Mouse (Mus musculus) midbrain, postnatal 0 days (tissue): ENCODE results near the gene Sorcs1. TPM values are rescaled to one million over a fixed set of nuclear protein-coding genes. Genes with fewer than 3 reads are reported as not detected.

Experiments
- ATAC-seq: fragments of 200-750 bp; cut with Nextera tagmentation; 2 replicates; pipeline ENCODE4 v1.8.0; 2017; ENCODE audit warnings: moderate number of reproducible peaks, mild to moderate bottlenecking, moderate TSS enrichment, moderate library complexity; ENCODE audit not compliant: low FRiP score
- DNase-seq: peaks from one replicate; pipeline ENCODE4 v3.0.0-alpha.2; 2015; ENCODE audit warnings: low spot score
- H3K27ac ChIP-seq: fragments of 300-500 bp; sonication (generic); 2 replicates; pipeline ENCODE4 v1.5.1; 2014; ENCODE audit warnings: low read depth, mild to moderate bottlenecking, low read length, mixed read lengths
- H3K27me3 ChIP-seq: fragments of 300-500 bp; sonication (generic); 2 replicates; pipeline ENCODE4 v1.6.1; 2014; ENCODE audit warnings: low read length, control low read depth, mixed read lengths; ENCODE audit not compliant: insufficient read depth
- H3K36me3 ChIP-seq: fragments of 300-500 bp; sonication (generic); 2 replicates; pipeline ENCODE4 v1.6.1; 2014; ENCODE audit warnings: low read length, control low read depth, mixed read lengths; ENCODE audit not compliant: insufficient read depth
- H3K4me1 ChIP-seq: fragments of 300-500 bp; sonication (generic); 2 replicates; pipeline ENCODE4 v1.6.1; 2014; ENCODE audit warnings: mild to moderate bottlenecking, control low read depth, antibody characterized with exemption, low read length, mixed read lengths; ENCODE audit not compliant: insufficient read depth
- H3K4me2 ChIP-seq: fragments of 300-500 bp; sonication (generic); 2 replicates; pipeline ENCODE4 v1.6.1; 2014; ENCODE audit warnings: low read depth, mild to moderate bottlenecking, low read length, mixed read lengths; ENCODE audit not compliant: poor library complexity, severe bottlenecking
- H3K4me3 ChIP-seq: fragments of 300-500 bp; sonication (generic); 2 replicates; pipeline ENCODE4 v1.5.1; 2014; ENCODE audit warnings: low read depth, mild to moderate bottlenecking, low read length, moderate library complexity
- H3K9ac ChIP-seq: fragments of 300-500 bp; sonication (generic); replicated peaks from 2 replicates; pipeline ENCODE4 v1.6.1; 2014; ENCODE audit warnings: mild to moderate bottlenecking, low read length, moderate library complexity, mixed read lengths; ENCODE audit not compliant: poor library complexity, severe bottlenecking
- H3K9me3 ChIP-seq: fragments of 300-500 bp; sonication (generic); 2 replicates; pipeline ENCODE4 v1.6.1; 2016; ENCODE audit warnings: low read length, control low read depth
- CTCF ChIP-seq: IDR thresholded peaks from 2 replicates; pipeline ENCODE4 v1.5.1; 2016; ENCODE audit warnings: antibody characterized with exemption, mild to moderate bottlenecking
- WGBS: fragments of 180-500 bp; shearing (Covaris S2); extraction: QIAGEN DNeasy Blood & Tissue Kit; methylation state at CpG from one replicate; pipeline ENCODE4 v1.1.7; 2014; 5-methylcytosine and 5-hydroxymethylcytosine counted together
- polyA plus RNA-seq: library from polyadenylated mRNA; unstranded; fragments of >200 nt; fragmentation: Nextera tagmentation; extraction: Ambion mirVana; gene quantifications from 2 replicates; pipeline ENCODE4 v1.2.1, GENCODE M21; 2015
- total RNA-seq: library from RNA; depleted of rRNA; stranded (reverse); fragments of >200 nt; gene quantifications from 2 replicates; pipeline ENCODE4 v1.2.3, GENCODE M21; 2014

The Sorcs1 gene
- total and polyA plus RNA-seq, 2 experiments from 2014 or later, result 15.0 to 29.2 TPM

GRCm38 (mm10) chr19:50667516-50667915 lies 10.9 kb downstream of the Sorcs1 start:
- Histone ChIP-seq H3K4me1 (no peaks in the 10 kb centered on the region), H3K27me3 (no peaks in the 10 kb centered on the region), H3K9ac (no peak overlapping the region), H3K36me3 (no peaks in the 10 kb centered on the region), H3K27ac (no peak overlapping the region), H3K4me3 (no peak overlapping the region), H3K4me2 (no peak overlapping the region), H3K9me3 (no peaks in the 10 kb centered on the region)
- WGBS, result 63% methylated on average over 8 of the region's 8 CpGs
- ATAC-seq (no peak), DNase-seq (no peak)
- no peak for TF ChIP-seq CTCF

- no peaks in the 10 kb centered on the region for H3K36me3 ChIP-seq
- no peak overlapping the region for H3K4me3 ChIP-seq
- ATAC-seq (no peak), DNase-seq (no peak)
- H3K9ac ChIP-seq, result no peak overlapping the region
- no peaks in the 10 kb centered on the region for H3K9me3 ChIP-seq
- no peaks in the 10 kb centered on the region for H3K4me1 ChIP-seq
- no peak overlapping the region for H3K27ac ChIP-seq
- no peaks in the 10 kb centered on the region for H3K27me3 ChIP-seq
- TF ChIP-seq CTCF, result no peak
- 63% methylated on average over 1 of the region's 1 CpGs for WGBS
- no peak overlapping the region for H3K4me2 ChIP-seq
Measured at GRCm38 (mm10) chr19:50664311-50664710, 14.1 kb downstream of the Sorcs1 start.

- no peaks in the 10 kb centered on the region for H3K27me3 ChIP-seq
- no peak overlapping the region for H3K4me3 ChIP-seq
- no peaks in the 10 kb centered on the region for H3K9me3 ChIP-seq
- 78% methylated on average over 4 of the region's 4 CpGs for WGBS
- H3K27ac ChIP-seq, result no peak overlapping the region
- DNase-seq, result no peak
- H3K4me2 ChIP-seq, result no peak overlapping the region
- no peak for ATAC-seq
- no peaks in the 10 kb centered on the region for H3K36me3 ChIP-seq
- H3K9ac ChIP-seq, result no peak overlapping the region
- TF ChIP-seq CTCF, result no peak
- no peaks in the 10 kb centered on the region for H3K4me1 ChIP-seq
Measured at GRCm38 (mm10) chr19:50659144-50659543, 19.3 kb downstream of the Sorcs1 start.

- H3K27me3 ChIP-seq, result no peaks in the 10 kb centered on the region
- WGBS, result 92% methylated on average over 5 of the region's 5 CpGs
- TF ChIP-seq CTCF, result no peak
Measured at GRCm38 (mm10) chr19:50652750-50653149, 25.7 kb downstream of the Sorcs1 start.

GRCm38 (mm10) chr19:50643836-50644235 lies 34.6 kb downstream of the Sorcs1 start:
- DNase-seq (peak; percentile 43), ATAC-seq (no peak)
- TF ChIP-seq CTCF, result no peak
- no peaks in the 10 kb centered on the region for H3K27me3 ChIP-seq
- 47% methylated on average over 1 of the region's 1 CpGs for WGBS
- no peaks in the 10 kb centered on the region for H3K9me3 ChIP-seq
- H3K4me2 ChIP-seq, result no peak overlapping the region
- H3K36me3 ChIP-seq, result no peaks in the 10 kb centered on the region
- peaks cover 4% of the 10 kb centered on the region; the same call in 1 of the 2 replicates for H3K4me1 ChIP-seq
- H3K9ac ChIP-seq, result no peak overlapping the region
- no peak overlapping the region for H3K27ac ChIP-seq
- no peak overlapping the region for H3K4me3 ChIP-seq

More at GRCm38 (mm10) chr19:50652750-50653149, 25.7 kb downstream of the Sorcs1 start:
- Histone ChIP-seq H3K4me2 (no peak overlapping the region), H3K9ac (no peak overlapping the region), H3K36me3 (no peaks in the 10 kb centered on the region), H3K4me3 (no peak overlapping the region), H3K4me1 (no peaks in the 10 kb centered on the region), H3K9me3 (no peaks in the 10 kb centered on the region), H3K27ac (no peak overlapping the region)
- DNase-seq (no peak), ATAC-seq (no peak)

- no peak overlapping the region for H3K4me3 ChIP-seq
- no peaks in the 10 kb centered on the region for H3K9me3 ChIP-seq
- H3K9ac ChIP-seq, result no peak overlapping the region
- H3K27me3 ChIP-seq, result no peaks in the 10 kb centered on the region
- no peaks in the 10 kb centered on the region for H3K36me3 ChIP-seq
- ATAC-seq (no peak), DNase-seq (no peak)
- peaks cover 4% of the 10 kb centered on the region; the same call in 1 of the 2 replicates for H3K4me1 ChIP-seq
- WGBS, result 96% methylated on average over 1 of the region's 1 CpGs
- no peak overlapping the region for H3K27ac ChIP-seq
- no peak for TF ChIP-seq CTCF
- no peak overlapping the region for H3K4me2 ChIP-seq
Measured at GRCm38 (mm10) chr19:50642121-50642520, 36.3 kb downstream of the Sorcs1 start.
